Mouse (Mus musculus) cerebellum, postnatal 14 days (tissue): ENCODE data around the gene Zfp963.
A peak's percentile ranks its signal among the peaks of the same experiment; 100 is the strongest.
"Not testable (repeated sequence)": the region's sequence is repeated elsewhere in the genome, so short reads cannot be mapped to it uniquely, and the experiment has no call there.

Experiments used
- DNase-seq, 2 experiments: peaks; one replicate each; pipeline ENCODE4 v3.0.0; 2021; ENCODE audit warnings: mixed read lengths in 2 of 2

Gene Zfp963

DNA sequence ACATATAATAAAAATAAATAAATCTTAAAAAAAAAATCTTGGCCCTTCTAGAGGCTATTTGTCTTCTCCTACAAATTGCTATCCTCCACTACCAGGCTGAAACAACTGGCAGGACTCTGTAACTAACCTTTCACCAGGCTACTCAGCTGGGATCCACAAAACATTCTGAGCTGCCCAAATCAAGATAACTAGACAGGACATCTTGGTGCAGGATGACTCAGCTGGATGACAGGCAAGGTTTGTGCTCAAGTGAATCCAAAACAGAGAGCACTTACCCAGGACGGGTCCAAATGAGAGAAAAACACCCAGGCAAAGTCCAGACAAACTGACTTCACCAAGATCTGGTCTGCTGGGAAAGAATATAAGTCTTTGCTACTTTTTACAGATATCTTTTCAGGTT, 14.3 kb downstream of the Zfp963 start:
- no peak for DNase-seq

DNA sequence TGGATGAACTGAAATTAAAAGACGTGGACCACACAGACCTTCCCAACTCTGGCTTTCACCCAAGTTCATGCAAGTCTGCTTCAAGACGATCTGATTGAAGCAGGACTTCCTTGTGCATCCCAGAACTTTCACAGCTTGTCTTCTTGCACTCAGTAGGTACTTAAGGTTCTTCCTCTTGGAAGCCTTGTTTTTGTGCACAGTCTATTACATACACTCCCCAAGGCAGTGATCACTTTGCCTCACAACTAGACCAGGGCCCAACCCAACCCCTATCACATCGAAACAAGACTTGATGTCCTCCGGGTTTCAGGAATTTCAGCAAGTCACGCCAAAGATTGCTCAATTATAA, 32.6 kb downstream of the Zfp963 start:
- DNase-seq = no peak

DNA sequence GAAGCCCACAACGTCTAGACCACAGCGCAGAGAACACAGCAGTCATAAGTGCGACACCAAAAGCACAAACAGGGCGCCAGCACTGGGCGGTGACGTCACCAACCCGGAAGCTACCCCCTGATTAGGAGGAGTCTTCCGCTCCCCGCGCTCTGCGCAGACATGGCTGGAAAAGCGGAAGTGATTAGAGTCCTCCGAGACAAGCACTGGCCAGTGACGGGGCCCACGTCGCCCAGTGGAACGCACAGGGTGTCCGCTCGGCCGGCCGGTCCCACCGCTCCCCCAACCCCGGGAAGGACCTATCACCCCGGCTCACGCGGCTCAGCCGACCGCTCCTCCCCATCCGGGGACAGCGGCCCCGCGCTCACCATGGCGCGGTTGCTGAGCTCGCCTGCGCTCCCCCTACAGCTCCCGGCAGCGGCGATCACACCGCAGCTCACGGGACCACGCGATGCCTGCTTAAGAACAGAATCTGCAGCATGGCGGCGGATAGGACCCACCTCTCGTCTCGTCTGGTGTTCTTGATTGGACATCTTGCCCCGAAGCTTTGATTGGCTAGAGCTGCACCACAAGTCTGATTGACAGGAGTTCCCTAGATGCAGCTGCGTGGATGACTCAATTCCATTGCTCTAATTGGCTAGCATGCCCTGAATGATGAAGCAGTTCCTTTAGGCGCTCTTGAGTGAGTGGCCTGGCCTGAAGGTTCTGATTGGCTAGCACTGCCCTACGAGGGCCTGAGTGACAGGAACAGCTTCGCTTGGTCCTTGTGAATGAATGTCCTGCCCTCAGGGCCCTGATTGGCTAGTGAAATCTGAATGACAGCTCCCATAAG, 33.2 kb downstream of the Zfp963 start:
- peak; percentile 95 to 96 for DNase-seq

DNA sequence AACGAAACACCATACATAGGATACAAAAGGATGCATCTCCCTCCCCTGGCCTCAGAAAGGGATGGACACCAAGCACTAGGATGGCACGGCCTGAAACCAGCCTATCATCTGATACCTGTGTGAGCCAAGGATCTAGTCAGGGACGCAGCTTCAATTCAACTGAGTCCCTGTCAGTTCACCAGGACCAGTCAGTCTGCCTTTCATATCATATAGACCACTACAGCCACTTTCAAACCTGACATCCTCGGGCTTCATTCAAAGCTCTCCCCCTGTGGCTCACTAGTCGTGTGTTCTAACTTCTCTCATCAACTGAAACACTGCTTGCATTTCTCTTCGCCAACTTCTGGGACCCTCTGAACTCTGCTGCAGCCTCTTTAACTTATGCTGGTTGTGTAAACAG, 34.4 kb downstream of the Zfp963 start:
- DNase-seq = no peak

DNA sequence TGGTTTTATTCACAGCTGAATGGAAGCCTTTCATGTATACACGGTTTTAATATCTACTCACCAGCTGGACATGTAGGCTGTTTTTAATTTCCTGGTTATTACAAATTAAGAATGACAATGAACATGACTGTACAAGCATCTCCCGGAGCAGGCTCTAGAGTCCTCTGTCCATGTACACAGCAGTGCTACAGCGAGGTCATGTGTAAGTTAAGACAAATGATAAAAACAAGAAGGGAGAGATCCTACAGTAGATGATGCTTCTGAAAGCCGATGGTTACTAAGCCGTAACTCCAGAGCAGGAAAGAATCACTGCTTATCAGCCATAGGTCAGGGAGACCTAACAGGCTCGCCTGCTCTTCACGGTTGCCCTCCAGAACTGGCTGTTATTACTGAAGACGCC, 36.3 kb downstream of the Zfp963 start:
- no peak for DNase-seq

DNA sequence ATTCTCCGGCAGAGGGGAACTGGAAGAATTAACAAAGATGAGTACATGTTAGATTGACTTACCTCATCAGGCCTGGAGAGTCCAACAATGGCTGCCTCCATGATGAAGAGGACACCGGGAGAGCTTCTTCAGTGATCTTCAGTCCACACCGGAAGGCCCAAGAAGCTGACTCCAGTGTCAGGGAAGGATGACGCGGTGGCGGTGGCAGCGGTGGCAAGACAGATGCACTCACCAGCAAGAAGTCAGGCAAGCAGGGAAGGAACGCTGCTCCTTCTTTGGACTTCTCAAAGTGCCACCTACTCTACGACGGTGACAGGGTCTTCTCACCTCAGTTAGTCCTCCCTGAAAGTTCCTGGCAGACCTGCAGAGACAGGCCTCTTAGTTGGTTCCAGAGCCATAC, 39.1 kb downstream of the Zfp963 start, which contains the start of gene Zfp869:
Gene Zfp869, minus strand, starts transcription at position 101 of the 400 bp plus-strand sequence.
- DNase-seq = not testable (repeated sequence)

DNA sequence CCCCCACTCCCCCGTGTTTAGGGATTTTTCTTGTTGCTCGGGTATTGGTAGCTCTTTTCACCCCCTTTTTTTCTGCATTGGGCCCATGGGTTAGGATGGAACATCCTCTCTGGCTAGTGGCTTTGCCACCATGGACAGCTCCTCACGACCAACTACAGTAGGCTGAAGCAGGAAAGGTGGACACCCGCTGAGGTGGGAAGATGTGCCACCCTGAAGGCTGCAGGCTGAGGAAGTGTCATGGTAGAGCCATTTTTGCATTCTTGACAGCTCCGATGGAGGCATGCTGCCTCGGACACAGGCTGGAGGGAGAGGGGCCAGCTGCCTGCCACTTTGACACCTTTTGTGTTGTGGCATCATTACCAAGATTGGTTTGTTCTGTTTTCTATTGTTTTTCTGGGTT, 48.0 kb downstream of the Zfp963 start:
- no peak for DNase-seq
